Mouse (Mus musculus) urinary bladder, postnatal 14 days (tissue): ENCODE measurements around the gene Tbcc.

Experiments used
- DNase-seq: peaks from one replicate; pipeline ENCODE4 v3.0.0; 2021; ENCODE audit warnings: low spot score

Tbcc gene

DNA sequence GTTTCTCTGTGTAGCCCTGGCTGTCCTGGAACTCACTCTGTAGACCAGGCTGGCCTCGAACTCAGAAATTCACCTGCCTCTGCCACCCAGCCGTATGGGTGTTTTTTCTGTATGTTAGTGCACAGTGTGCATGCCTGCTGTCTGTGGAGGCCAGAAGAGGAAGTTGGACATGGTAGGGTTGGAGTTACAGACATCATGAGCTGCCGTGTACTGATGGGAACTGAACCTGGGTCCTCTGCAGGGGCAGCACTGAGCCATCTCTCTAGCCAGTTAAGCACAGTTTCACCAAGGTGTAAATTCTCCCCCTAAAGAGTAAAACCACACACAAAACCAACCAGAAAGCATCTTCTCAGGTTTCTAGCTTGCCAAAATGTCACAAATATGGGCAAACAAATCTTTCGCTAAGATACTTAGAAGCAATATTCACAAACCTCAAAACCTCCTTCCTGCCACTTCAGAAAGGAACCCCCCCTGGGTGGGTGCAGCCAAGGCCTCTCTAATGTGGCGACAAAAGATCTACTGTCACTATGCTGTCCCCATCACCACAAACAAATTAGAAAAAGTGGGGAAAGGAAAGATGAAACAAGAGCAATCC lies 20.2 kb upstream of the Tbcc start:
- no peak for DNase-seq

DNA sequence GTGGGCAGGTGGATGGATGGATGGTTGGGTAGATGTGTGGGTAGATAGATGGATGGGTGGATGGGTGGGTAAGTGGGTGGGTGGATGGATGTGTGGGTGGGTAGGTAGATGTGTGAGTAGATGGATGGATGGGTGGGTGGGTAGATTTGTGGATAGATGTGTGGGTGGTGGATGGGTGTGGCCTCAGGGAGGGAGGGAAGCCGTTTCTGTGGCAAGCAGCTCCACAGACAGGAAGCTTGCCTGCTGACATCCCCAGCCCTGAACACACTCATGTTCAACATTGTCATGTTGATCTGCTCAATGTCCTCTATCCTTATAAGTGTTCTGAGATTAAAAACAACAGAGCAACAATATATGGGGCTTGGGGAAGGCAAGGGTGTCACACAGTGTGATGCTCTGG lies 19.6 kb upstream of the Tbcc start:
- DNase-seq = no peak

DNA sequence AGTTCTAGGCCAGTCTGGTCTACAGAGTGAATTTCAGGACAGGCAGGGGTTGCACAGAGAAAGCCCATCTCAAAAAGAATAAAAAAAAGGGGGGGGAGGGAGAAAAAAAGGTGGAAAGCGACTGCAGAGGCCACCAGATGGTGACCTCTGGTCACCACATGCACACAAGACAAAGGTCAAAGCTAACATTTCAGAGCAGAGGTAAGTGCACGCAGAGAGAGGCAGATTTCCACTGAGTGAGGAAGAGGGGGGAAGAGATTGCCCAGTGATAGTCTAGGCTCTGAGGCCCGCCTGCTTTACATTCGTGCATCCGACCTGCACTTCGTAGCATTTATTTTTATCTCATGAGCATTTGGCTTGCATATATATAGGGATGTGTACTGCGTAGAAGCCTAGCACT lies 17.7 kb upstream of the Tbcc start:
- DNase-seq = no peak

- peak; percentile 50 for DNase-seq
These were observed 16.4 kb upstream of the Tbcc start for GRCm38 (mm10) chr17:46874133-46874532.

GRCm38 (mm10) chr17:46875626-46876025 lies 14.9 kb upstream of the Tbcc start:
- DNase-seq = no peak

GRCm38 (mm10) chr17:46876371-46876950 lies 14.0 kb upstream of the Tbcc start:
- DNase-seq = peak; percentile 66

- no peak for DNase-seq
These were observed 13.4 kb upstream of the Tbcc start for GRCm38 (mm10) chr17:46877061-46877460.

DNA sequence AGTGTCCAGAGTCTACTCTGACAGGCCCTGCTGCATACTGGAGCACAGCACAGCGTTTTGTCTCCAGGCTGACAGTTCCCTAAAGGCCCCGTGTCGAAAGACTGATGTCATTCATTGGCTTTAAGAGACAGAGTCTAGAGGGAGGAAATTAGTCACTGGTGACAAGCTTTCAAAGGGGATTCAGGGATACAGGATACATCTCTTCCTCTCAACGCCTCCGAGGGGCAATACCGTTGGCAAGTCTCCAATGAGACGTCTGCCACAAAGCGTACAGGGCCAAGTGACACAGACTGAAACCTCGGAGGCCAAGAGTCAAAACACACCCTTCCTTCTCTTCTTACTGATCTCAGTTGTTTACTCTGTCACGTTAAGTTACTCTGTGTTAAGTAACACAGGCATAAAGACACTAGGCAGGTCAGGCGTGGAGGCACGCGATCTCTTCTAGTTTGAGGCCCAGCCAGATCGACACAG lies 10.6 kb upstream of the Tbcc start:
- DNase-seq = no peak

DNA sequence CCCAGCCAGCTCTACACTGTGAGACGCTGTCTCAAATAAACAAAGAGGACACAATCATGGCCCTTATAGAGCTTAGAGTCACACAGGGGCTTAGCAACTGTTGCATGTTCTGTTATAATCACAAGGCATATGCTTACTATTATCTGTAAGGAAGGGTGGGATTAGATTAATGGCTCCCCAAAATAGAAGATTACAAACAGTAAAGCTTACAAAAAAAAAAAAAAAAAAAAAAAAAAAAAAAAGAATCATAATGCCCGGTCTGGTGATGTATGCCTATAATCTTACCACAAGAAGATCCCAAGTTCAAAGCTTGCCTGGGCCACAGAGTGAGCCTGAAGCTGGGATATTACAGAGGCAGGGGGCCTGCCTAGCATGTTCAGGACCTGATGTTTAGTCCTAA lies 10.2 kb upstream of the Tbcc start:
- no peak for DNase-seq

DNA sequence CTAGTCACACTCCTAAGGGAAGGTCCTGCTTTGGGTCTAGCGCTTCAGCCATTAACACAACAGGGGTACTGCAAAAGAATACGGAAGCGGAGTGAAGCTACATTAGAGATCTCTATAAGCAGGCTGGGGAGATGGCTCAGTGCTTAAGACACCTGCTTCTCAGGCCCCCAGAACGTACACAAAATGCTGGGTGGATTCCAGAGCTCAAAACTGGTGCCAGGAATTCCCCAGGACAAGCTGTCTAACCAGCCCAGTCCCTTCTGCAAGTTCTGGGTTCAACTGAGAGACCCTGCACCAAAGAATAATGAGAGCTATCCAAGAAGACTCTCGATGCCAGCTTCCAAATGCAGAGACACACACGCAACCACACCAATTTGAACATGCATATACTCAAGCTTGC lies 8.8 kb upstream of the Tbcc start:
- DNase-seq = no peak

GRCm38 (mm10) chr17:46883107-46883506 lies 7.4 kb upstream of the Tbcc start:
- DNase-seq = no peak

- no peak for DNase-seq
These were observed 5.7 kb upstream of the Tbcc start for GRCm38 (mm10) chr17:46884766-46885165.

GRCm38 (mm10) chr17:46885218-46885909 lies 5.1 kb upstream of the Tbcc start:
- no peak for DNase-seq

DNA sequence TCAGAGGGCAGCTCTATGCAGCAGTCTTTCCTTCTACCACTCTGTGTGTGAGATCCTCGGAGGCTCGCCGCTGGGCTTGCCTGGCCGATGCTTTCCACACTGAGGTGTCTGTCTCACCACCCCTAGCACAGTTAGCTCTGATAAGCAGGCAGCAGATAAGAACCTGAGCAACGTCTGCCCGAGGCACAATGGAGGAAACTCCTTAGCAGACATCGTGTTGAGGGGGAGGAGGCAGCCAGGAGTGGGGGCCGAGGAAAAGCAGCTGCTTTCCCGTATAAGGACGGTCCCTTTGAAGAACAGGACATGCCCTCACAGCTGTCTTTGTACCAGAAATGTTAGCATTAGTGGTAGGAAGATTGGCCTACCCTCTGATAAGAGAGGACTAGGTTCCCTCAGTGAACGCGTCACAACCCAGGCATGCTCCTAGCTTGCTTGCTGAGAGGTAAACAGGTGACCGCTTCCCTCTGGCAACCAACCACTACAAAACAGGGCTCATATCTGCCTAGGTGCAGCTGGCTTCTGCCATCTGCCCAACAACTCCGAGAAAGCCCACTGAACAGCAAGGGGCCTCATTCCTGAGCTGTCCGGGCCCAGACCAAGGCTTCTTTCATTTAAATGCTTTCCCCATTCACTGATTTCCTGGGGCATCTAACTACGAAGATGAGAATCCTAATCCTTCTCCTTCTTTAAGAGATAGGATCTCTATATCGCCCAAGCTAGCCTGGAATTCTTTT lies 4.4 kb upstream of the Tbcc start:
- DNase-seq = no peak

DNA sequence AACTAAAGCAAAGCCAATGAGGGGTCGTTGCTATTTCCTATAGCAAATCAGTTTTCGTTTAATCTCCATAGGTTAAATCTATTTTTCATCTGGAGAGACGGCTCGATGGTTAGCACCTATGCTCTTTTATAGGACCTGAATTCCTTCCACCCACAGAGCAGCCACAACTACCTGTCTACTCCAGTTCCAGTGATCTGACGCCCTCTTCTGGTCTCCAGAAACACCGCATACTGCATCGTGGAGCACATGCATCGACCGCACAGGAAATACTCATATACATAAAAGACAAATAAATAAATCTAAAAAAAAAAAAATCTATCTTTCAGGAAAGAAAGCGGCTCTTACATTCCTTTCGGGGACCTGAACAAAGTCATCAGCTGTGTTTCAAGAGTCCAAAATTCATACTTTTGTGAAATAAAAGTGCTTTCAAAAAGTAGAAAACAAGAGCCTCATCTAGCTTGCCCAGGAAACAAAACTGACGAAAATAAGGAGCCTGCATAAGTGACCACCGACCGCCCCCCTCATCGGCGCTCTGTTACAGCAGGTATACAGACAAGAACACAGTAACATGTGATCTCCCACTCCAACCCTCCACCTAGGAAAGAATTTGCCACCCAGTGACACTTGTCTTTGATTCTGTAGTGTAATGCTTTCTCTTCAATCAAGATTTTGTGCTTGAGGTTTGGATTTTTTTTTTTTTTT lies 1.8 kb upstream of the Tbcc start:
- DNase-seq = peak; percentile 48

DNA sequence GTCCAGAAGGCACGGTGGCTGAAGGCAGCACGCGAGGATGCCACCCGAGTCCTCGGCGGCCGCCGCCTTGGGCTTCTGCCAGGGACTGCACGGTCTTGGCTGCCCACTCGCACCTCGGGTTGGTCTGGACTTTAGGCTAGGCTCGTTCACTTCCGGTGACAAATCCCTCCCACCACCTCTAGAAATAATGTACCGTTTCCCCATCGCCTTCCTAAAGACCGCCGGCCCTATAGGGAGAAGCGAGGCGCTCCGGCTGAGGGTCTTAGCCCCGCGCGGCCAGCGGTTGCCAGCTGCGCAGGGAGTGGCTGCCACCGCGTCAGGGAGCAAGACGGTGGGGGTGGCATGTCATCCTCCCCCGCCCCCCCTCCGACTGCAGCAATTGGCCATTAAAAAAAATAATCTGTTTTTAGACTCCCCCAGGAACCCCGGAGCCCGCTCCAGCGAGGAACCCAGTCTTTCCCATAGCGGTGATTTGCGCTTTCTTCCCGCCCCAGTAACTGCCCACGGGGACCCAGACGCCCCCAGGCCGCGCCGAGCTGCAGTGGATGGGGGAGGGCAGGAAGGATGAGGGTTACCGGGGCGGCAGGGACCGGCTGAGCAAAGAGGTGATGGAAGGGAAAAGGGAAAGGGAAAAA lies 917 bp upstream of the Tbcc start:
- DNase-seq = peak; percentile 79

GRCm38 (mm10) chr17:46890843-46891594 lies 535 bp downstream of the Tbcc start:
- DNase-seq = peak; percentile 53

GRCm38 (mm10) chr17:46895426-46895825 lies 4.9 kb downstream of the Tbcc start:
- DNase-seq = no peak

- DNase-seq = peak; percentile 64
These were observed 6.9 kb downstream of the Tbcc start for GRCm38 (mm10) chr17:46897221-46897950.

DNA sequence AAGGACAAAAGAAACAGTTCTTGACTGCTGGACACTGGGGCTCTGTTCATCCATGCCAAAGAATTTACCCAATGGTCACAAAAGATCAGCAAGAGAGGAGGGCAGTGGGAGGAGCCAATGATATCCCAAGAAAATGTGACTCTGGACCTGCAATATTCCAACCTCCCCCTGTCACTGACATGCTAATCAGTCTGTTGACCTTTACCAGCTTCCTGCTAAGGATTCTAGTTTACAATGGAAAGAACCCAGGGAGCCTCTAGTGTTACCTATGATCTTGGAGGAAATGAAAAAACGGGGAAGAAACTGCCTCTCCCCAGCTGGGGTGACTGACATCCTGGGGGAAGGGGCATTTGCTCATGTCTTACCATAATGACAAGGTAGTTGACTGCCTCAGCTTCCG lies 10.5 kb downstream of the Tbcc start:
- no peak for DNase-seq
